Mouse (Mus musculus) ES-CJ7 (cell line): Measurements from ENCODE around the gene Poldip3.
"Not testable (repeated sequence)": the region's sequence is repeated elsewhere in the genome, so short reads cannot be mapped to it uniquely, and the experiment has no call there.

Experiments used
- DNase-seq: peaks from one replicate; pipeline ENCODE4 v3.0.0; 2011; ENCODE audit warnings: low read depth, low spot score

The Poldip3 gene

GRCm38 (mm10) chr15:83129530-83130231 lies 19.5 kb downstream of the Poldip3 start:
- no peak for DNase-seq

GRCm38 (mm10) chr15:83127037-83127436 lies 22.1 kb downstream of the Poldip3 start:
- not testable (repeated sequence) for DNase-seq

GRCm38 (mm10) chr15:83126582-83126981 lies 22.6 kb downstream of the Poldip3 start:
- no peak for DNase-seq

GRCm38 (mm10) chr15:83124625-83125024 lies 24.6 kb downstream of the Poldip3 start:
- DNase-seq, result no peak

GRCm38 (mm10) chr15:83122566-83123145 lies 26.5 kb downstream of the Poldip3 start, which contains the start of gene Rrp7a:
Gene Rrp7a, minus strand, starts transcription at chr15:83122801.
- DNase-seq, result peak; percentile 90

- peak; percentile 81 for DNase-seq
Measured at GRCm38 (mm10) chr15:83121709-83122565, 27.2 kb downstream of the Poldip3 start.

- DNase-seq, result peak; percentile 68
Measured at GRCm38 (mm10) chr15:83118360-83118759, 30.8 kb downstream of the Poldip3 start.

GRCm38 (mm10) chr15:83115071-83115470 lies 34.1 kb downstream of the Poldip3 start:
- DNase-seq, result no peak

- DNase-seq, result no peak
Measured at GRCm38 (mm10) chr15:83114106-83114505, 35.1 kb downstream of the Poldip3 start.

- DNase-seq, result no peak
Measured at GRCm38 (mm10) chr15:83112898-83113297, 36.3 kb downstream of the Poldip3 start.

- DNase-seq, result no peak
Measured at GRCm38 (mm10) chr15:83111874-83112273, 37.3 kb downstream of the Poldip3 start.

- DNase-seq, result no peak
Measured at GRCm38 (mm10) chr15:83111290-83111689, 37.9 kb downstream of the Poldip3 start.

GRCm38 (mm10) chr15:83107814-83108213 lies 41.4 kb downstream of the Poldip3 start:
- no peak for DNase-seq

GRCm38 (mm10) chr15:83106426-83106825 lies 42.8 kb downstream of the Poldip3 start:
- no peak for DNase-seq

GRCm38 (mm10) chr15:83103111-83103510 lies 46.1 kb downstream of the Poldip3 start:
- DNase-seq, result no peak

GRCm38 (mm10) chr15:83100332-83100662 lies 48.9 kb downstream of the Poldip3 start:
- no peak for DNase-seq

GRCm38 (mm10) chr15:83099533-83100331 lies 49.5 kb downstream of the Poldip3 start:
- DNase-seq, result peak; percentile 89

GRCm38 (mm10) chr15:83095950-83096349 lies 53.2 kb downstream of the Poldip3 start:
- peak; percentile 55 for DNase-seq

GRCm38 (mm10) chr15:83093687-83094086 lies 55.5 kb downstream of the Poldip3 start:
- DNase-seq, result no peak

- DNase-seq, result peak; percentile 89
Measured at GRCm38 (mm10) chr15:83090874-83091273, 58.3 kb downstream of the Poldip3 start.

- DNase-seq, result no peak
Measured at GRCm38 (mm10) chr15:83089429-83089605, 59.9 kb downstream of the Poldip3 start, which contains the start of gene Serhl. Gene Serhl, plus strand, starts transcription at chr15:83089506.
